Mouse (Mus musculus) kidney, embryonic 14.5 days (tissue): ENCODE measurements around the gene Stard13. TPM values are rescaled to one million over a fixed set of nuclear protein-coding genes. Genes with fewer than 3 reads are reported as not detected.

Experiments used
- ATAC-seq: fragments of 200-750 bp; cut with Nextera tagmentation; 2 replicates; pipeline ENCODE4 v1.8.0; 2017; ENCODE audit warnings: moderate number of reproducible peaks, mild to moderate bottlenecking, moderate TSS enrichment, moderate library complexity; ENCODE audit not compliant: low FRiP score, low TSS enrichment
- H3K27ac ChIP-seq: fragments of 300-500 bp; sonication (generic); 2 replicates; pipeline ENCODE4 v1.5.1; 2014; ENCODE audit warnings: low read depth, mild to moderate bottlenecking, low read length, moderate library complexity, mixed read lengths
- H3K27me3 ChIP-seq: fragments of 300-500 bp; sonication (generic); 2 replicates; pipeline ENCODE4 v1.6.1; 2014; ENCODE audit warnings: mild to moderate bottlenecking, low read length; ENCODE audit not compliant: control insufficient read depth, insufficient read depth
- H3K36me3 ChIP-seq: fragments of 300-500 bp; sonication (generic); 2 replicates; pipeline ENCODE4 v1.6.1; 2014; ENCODE audit warnings: low read length, mixed read lengths; ENCODE audit not compliant: control insufficient read depth, insufficient read depth
- H3K4me1 ChIP-seq: fragments of 300-500 bp; sonication (generic); 2 replicates; pipeline ENCODE4 v1.6.1; 2014; ENCODE audit warnings: low read length, mixed read lengths; ENCODE audit not compliant: control insufficient read depth, insufficient read depth
- H3K4me2 ChIP-seq: fragments of 300-500 bp; sonication (generic); replicated peaks from 2 replicates; pipeline ENCODE4 v1.6.1; 2014; ENCODE audit warnings: low read depth, mild to moderate bottlenecking, low read length
- H3K4me3 ChIP-seq: fragments of 300-500 bp; sonication (generic); 2 replicates; pipeline ENCODE4 v1.5.1; 2014; ENCODE audit warnings: mild to moderate bottlenecking, low read length
- H3K9ac ChIP-seq: fragments of 300-500 bp; sonication (generic); 2 replicates; pipeline ENCODE4 v1.6.1; 2014; ENCODE audit warnings: low read depth, mild to moderate bottlenecking, low read length, moderate library complexity
- H3K9me3 ChIP-seq: fragments of 300-500 bp; sonication (generic); 2 replicates; pipeline ENCODE4 v1.6.1; 2016; ENCODE audit warnings: low read length; ENCODE audit not compliant: control insufficient read depth
- WGBS: fragments of 180-500 bp; shearing (Covaris S2); extraction: QIAGEN DNeasy Blood & Tissue Kit; methylation state at CpG from one replicate; pipeline ENCODE4 v1.1.7; 2014; 5-methylcytosine and 5-hydroxymethylcytosine counted together
- polyA plus RNA-seq: library from polyadenylated mRNA; unstranded; fragments of >200 nt; fragmentation: Nextera tagmentation; extraction: Ambion mirVana; gene quantifications from 2 replicates; pipeline ENCODE4 v1.2.1, GENCODE M21; 2014

Gene Stard13
- polyA plus RNA-seq, 1 experiment from 2014 or later, result 7.4 TPM

DNA sequence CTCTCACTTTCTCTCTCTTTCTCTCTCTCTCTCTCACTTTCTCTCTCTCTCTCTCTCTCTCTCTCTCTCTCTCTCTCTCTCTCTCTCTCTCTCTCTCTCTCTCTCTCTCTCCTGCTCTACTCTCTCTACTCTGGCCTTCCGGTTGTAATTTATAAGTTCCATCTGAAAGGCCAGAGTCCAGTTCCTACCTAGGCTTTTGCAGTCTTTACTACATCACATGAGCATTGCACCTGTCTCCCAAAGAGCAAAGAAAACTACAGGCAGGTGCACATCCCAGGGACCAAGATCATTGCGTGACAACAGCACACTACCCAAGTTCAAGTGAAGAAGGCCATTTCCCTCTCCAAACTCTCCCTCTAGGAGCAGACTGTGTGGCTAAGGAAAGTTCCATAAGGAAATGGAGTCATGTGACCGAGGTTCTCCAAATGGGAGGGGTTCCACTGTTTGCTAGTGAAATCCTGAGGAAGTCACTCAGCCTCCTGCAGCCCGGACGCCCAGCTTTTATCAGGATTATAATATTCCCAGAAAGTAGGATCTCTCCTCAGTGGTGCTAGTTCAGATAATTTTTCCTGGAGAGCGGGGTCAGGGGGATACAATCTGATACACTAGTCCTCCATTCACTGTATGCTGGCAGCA is 68.1 kb downstream of the Stard13 start:
- 84% methylated on average over 6 of the region's 6 CpGs for WGBS
- H3K9ac ChIP-seq, result no peak overlapping the region
- H3K27ac ChIP-seq, result no peak overlapping the region
- no peaks in the 10 kb centered on the region for H3K9me3 ChIP-seq
- H3K36me3 ChIP-seq, result no peaks in the 10 kb centered on the region
- H3K27me3 ChIP-seq, result no peaks in the 10 kb centered on the region
- no peak overlapping the region for H3K4me3 ChIP-seq
- peaks cover 3% of the 10 kb centered on the region; the same call in 1 of the 2 replicates for H3K4me1 ChIP-seq
- H3K4me2 ChIP-seq, result no peak overlapping the region
- no peak for ATAC-seq

GRCm38 (mm10) chr5:151164815-151165214 is 68.8 kb downstream of the Stard13 start:
- H3K4me1 ChIP-seq, result peaks cover 3% of the 10 kb centered on the region; the same call in 1 of the 2 replicates
- 72% methylated on average over 4 of the region's 4 CpGs for WGBS

GRCm38 (mm10) chr5:151162642-151163041 is 71.0 kb downstream of the Stard13 start:
- no peak overlapping the region for H3K4me3 ChIP-seq
- H3K4me1 ChIP-seq, result no peaks in the 10 kb centered on the region
- 94% methylated on average over 3 of the region's 3 CpGs for WGBS
- no peaks in the 10 kb centered on the region for H3K36me3 ChIP-seq
- H3K27me3 ChIP-seq, result no peaks in the 10 kb centered on the region
- H3K4me2 ChIP-seq, result no peak overlapping the region
- ATAC-seq, result no peak
- H3K9ac ChIP-seq, result no peak overlapping the region
- H3K9me3 ChIP-seq, result no peaks in the 10 kb centered on the region
- no peak overlapping the region for H3K27ac ChIP-seq

More at GRCm38 (mm10) chr5:151164815-151165214, 68.8 kb downstream of the Stard13 start:
- Histone ChIP-seq H3K27me3 (no peaks in the 10 kb centered on the region), H3K9me3 (no peaks in the 10 kb centered on the region), H3K36me3 (no peaks in the 10 kb centered on the region), H3K4me3 (no peak overlapping the region), H3K4me2 (no peak overlapping the region), H3K27ac (no peak overlapping the region), H3K9ac (no peak overlapping the region)
- ATAC-seq, result no peak

GRCm38 (mm10) chr5:151155247-151155646 is 78.4 kb downstream of the Stard13 start:
- ATAC-seq, result no peak
- Histone ChIP-seq H3K9ac (no peak overlapping the region), H3K4me1 (peaks cover 11% of the 10 kb centered on the region), H3K4me2 (no peak overlapping the region), H3K27ac (no peak overlapping the region), H3K27me3 (no peaks in the 10 kb centered on the region), H3K36me3 (no peaks in the 10 kb centered on the region), H3K9me3 (no peaks in the 10 kb centered on the region), H3K4me3 (no peak overlapping the region)
- WGBS, result 55% methylated on average over 1 of the region's 1 CpGs

GRCm38 (mm10) chr5:151154780-151155179 is 78.9 kb downstream of the Stard13 start:
- H3K27ac ChIP-seq, result no peak overlapping the region
- no peak overlapping the region for H3K4me3 ChIP-seq
- H3K9me3 ChIP-seq, result no peaks in the 10 kb centered on the region
- no peak overlapping the region for H3K9ac ChIP-seq
- no peaks in the 10 kb centered on the region for H3K36me3 ChIP-seq
- ATAC-seq, result peak; percentile 55; the same call in 1 of the 2 replicates
- peaks cover 11% of the 10 kb centered on the region for H3K4me1 ChIP-seq
- WGBS, result 36% methylated on average over 3 of the region's 3 CpGs
- H3K4me2 ChIP-seq, result no peak overlapping the region
- no peaks in the 10 kb centered on the region for H3K27me3 ChIP-seq

DNA sequence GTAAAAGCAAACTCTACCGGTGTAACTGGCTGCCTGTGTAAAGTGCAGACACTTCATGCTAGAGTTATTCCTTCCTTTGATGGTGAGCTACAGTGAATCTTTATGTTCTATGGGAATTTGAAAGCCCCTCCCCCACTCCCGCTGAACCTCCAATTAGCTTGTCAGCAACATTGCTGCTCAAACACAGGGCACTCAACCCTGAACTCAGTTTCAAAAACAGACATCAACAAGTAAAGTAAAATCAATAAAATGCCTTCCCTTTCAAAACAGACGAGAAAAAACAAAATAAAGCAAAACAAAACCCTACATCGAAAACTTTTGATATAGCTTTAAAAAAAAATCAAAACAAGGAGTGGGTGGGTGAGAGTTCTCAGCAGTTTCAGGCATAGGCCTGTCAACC is 79.6 kb downstream of the Stard13 start:
- no peak overlapping the region for H3K4me3 ChIP-seq
- no peaks in the 10 kb centered on the region for H3K9me3 ChIP-seq
- ATAC-seq, result no peak
- peaks cover 11% of the 10 kb centered on the region for H3K4me1 ChIP-seq
- no peaks in the 10 kb centered on the region for H3K36me3 ChIP-seq
- H3K27ac ChIP-seq, result no peak overlapping the region
- H3K27me3 ChIP-seq, result no peaks in the 10 kb centered on the region
- 49% methylated on average over 4 of the region's 4 CpGs for WGBS
- no peak overlapping the region for H3K4me2 ChIP-seq
- H3K9ac ChIP-seq, result no peak overlapping the region

GRCm38 (mm10) chr5:151151549-151151948 is 82.1 kb downstream of the Stard13 start:
- Histone ChIP-seq H3K36me3 (no peaks in the 10 kb centered on the region), H3K9ac (no peak overlapping the region), H3K4me2 (no peak overlapping the region), H3K27ac (no peak overlapping the region), H3K9me3 (no peaks in the 10 kb centered on the region), H3K4me3 (no peak overlapping the region), H3K4me1 (peaks cover 11% of the 10 kb centered on the region), H3K27me3 (no peaks in the 10 kb centered on the region)
- ATAC-seq, result no peak
- 91% methylated on average over 9 of the region's 9 CpGs for WGBS

- Histone ChIP-seq H3K36me3 (no peaks in the 10 kb centered on the region), H3K27ac (no peak overlapping the region), H3K4me2 (no peak overlapping the region), H3K9me3 (no peaks in the 10 kb centered on the region), H3K4me1 (peaks cover under 1% of the 10 kb centered on the region; the same call in 1 of the 2 replicates), H3K4me3 (no peak overlapping the region), H3K9ac (no peak overlapping the region), H3K27me3 (no peaks in the 10 kb centered on the region)
- 15% methylated on average over 8 of the region's 8 CpGs for WGBS
- ATAC-seq, result no peak
These were observed 84.1 kb downstream of the Stard13 start for GRCm38 (mm10) chr5:151149509-151149908.

- no peak overlapping the region for H3K4me3 ChIP-seq
- H3K9ac ChIP-seq, result no peak overlapping the region
- WGBS, result 89% methylated on average over 4 of the region's 4 CpGs
- no peaks in the 10 kb centered on the region for H3K27me3 ChIP-seq
- ATAC-seq, result no peak
- no peaks in the 10 kb centered on the region for H3K36me3 ChIP-seq
- H3K27ac ChIP-seq, result no peak overlapping the region
- H3K4me1 ChIP-seq, result peaks cover 3% of the 10 kb centered on the region
- no peak overlapping the region for H3K4me2 ChIP-seq
- H3K9me3 ChIP-seq, result no peaks in the 10 kb centered on the region
These were observed 85.6 kb downstream of the Stard13 start for GRCm38 (mm10) chr5:151148079-151148478.
